Mouse (Mus musculus): ENCODE measurements around the gene Olfr521. TPM values are rescaled to one million over a fixed set of nuclear protein-coding genes. Genes with fewer than 3 reads are reported as not detected.
"Not testable (repeated sequence)": the region's sequence is repeated elsewhere in the genome, so short reads cannot be mapped to it uniquely, and the experiment has no call there.

Gene Olfr521
- not detected for total RNA-seq (2021)

DNA sequence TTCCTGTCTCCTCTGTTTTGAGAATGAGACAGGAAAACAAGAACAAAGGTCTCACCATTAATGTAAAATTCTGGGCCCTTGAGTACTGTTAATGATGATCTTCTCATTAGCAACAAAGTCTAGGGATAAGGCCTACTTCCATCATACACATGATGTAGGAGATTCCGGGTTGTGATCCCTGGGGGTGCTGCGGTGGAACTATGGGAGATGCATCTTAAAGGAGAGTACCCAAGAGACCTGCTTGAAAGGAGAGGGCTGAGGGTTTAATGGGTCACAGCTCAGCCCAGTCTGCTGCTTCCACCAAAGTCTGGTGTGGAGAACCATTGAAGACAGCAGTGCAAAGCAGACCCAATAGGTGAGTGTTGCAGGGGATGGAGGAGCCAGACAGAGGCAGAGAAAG is at the start of gene Olfr521:
Gene Olfr521, plus strand, starts transcription at position 301 of the 400 bp plus-strand sequence.
- DNase-seq, result no peak

DNA sequence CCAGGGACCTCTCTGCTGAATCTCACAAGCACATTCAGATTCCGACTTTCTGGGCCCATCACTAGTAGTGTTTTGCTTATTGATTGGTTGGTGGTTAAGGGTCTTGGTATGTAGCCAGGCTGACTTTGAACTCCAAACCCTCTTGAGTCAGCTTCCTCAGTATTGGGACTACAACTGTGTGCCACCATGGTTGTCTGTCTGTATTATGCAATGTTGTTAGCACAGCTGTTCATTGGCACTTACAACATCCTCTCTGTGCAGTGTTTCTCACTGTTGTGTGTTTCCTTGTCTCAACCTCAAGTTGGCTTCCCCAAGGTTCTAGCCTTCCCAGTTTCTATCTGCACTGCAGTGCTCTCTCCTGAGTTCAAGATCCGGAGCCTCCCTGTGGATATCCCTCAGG is 46.8 kb upstream of the Olfr521 start:
- no peak for DNase-seq

- no peak for DNase-seq
These were observed 33.3 kb upstream of the Olfr521 start, which contains the start of gene Olfr520 for GRCm38 (mm10) chr7:99729973-99730372. Gene Olfr520 (plus strand): TSS chr7:99730273.

DNA sequence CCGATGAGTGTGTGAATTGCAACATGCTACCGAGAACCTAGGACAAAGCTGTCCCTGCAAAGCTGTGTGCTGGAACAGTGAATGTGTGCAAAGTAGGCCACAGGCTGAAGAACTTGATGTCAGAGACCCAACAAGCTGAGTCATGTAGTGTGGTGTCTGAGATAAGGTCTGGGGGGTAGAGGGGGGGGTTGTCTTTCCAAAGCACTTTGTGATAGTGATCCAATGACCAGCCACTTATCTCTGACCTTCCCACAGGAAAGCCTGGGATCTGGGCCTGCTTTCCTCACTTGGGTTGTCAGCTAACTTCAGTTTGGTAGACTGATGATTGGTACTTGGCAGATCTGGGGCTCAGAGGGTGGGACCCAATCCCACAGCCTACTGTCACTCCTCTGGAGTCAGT is 28.7 kb upstream of the Olfr521 start:
- DNase-seq, result no peak

- DNase-seq, result not testable (repeated sequence)
These were observed 27.8 kb upstream of the Olfr521 start for GRCm38 (mm10) chr7:99735491-99735890.

- no peak for DNase-seq
These were observed 24.0 kb upstream of the Olfr521 start for GRCm38 (mm10) chr7:99739276-99739675.

DNA sequence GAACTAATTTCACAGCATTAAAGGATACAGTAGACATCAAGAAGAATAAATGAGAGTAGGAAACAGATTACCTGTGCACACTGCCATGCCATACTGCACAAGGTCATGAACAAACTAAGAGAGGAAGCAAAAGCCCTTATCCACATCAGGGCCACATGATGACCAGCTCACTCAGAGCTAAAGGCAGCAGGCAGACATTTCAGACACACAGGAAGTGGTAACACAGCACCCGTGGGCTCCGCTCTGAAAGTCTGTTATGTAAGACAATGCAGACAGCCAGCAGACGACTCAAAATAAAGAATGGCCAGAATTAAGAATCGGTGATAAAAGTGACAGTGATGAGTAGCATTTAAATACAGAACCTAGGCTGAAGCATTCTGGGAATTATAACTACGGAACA is 18.1 kb downstream of the Olfr521 start:
- no peak for DNase-seq

DNA sequence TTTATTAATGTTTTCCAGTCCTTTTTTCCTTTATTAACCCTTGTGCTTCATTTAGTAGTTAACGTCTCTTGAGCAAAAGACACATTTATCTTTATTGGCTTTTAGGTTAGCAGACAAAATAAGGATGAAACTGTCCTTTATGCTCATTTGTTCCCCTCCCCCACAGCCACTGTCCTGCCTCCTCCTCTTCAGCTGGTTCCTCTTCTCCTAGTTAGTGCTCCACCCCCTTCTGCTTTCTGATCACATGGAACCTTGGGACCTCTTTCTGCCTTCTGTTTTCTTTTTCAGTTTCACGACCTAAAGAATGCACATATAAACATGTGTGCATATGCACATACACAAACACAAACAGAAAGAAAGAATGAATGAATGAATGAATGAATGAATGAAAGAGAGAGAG is 18.6 kb downstream of the Olfr521 start:
- no peak for DNase-seq

- DNase-seq, result no peak
These were observed 20.1 kb downstream of the Olfr521 start for GRCm38 (mm10) chr7:99783421-99783820.

DNA sequence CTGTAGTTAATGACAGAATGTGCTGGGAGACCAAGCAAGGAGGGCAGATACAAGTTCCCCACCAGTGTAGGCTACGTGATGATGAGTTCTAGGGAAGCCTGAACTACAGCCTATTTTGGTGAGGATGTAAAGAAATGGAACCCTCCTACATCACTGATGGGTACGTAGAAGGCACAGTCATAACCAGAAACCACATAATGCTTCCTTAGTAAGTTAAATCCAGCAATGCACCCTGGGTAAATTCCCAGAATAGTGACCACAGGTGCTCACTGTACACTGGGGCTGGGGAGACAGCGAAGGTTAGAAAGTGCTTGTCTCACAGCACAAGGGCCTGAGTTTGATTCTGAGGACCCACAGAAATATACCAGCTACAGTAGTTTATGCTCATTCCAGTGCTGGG is 22.2 kb downstream of the Olfr521 start:
- no peak for DNase-seq

DNA sequence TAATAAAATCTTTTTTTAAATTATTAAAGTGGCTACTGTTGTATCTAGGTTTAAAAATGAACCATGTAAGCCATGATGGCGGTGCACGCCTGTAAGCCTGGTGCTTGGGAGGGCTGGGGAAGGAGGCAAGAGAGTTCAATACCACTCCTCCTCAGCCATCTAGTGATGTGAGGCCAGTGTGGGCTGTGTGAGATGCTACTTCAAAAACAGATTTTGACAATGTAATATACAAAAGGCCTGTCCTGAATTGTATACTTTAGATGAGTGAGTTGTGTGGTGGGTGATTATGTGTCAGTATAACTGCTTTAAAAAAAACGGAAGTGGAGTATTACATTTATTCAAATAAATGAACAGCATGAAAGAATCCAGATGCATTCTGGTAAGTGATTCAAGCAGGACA is 23.5 kb downstream of the Olfr521 start:
- DNase-seq, result no peak

DNA sequence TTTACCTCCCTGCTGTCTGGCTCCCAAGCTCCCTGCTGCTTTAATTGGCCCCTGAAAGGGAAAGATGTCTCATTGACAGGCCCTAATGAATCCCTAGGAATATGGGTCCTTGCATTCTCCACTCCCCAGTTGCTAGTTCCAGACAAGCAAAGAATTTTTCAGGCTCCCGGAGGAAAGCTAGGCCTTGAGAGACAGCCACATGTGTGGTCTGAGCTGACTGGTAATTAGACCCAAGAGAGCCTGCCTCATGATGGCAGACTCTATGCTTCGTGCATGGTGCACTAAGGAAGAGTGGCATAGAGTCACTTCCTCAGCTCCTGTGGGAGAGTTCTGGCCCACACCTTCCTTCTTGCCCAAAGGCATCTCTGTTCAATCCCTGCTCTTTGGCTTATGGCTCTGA is 24.6 kb downstream of the Olfr521 start:
- no peak for DNase-seq

GRCm38 (mm10) chr7:99788563-99788962 is 25.3 kb downstream of the Olfr521 start:
- peak; percentile 17 for DNase-seq

DNA sequence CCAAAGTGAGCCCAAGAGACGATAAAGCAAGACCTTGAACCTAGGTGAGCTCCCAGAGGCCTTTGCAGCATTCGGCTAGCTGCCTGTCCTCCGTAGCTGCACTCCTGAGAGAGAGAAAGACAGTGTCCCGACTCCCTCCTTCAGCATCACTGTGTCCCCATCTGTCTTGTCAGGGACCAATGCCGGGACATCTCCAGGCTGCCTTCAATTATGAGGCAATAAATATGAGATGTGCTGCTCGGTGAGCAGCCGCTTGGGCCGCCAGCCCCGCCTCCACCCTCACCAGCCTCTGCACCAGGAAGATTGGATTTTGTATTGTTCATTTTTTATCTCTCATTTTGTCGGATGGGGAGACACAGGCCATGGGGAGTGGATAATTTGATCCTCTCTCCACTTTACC is 27.5 kb downstream of the Olfr521 start:
- no peak for DNase-seq

- DNase-seq, result no peak
These were observed 30.8 kb downstream of the Olfr521 start for GRCm38 (mm10) chr7:99794096-99794495.

- no peak for DNase-seq
These were observed 32.1 kb downstream of the Olfr521 start for GRCm38 (mm10) chr7:99795192-99795981.

GRCm38 (mm10) chr7:99796471-99796870 is 33.2 kb downstream of the Olfr521 start:
- DNase-seq, result no peak

DNA sequence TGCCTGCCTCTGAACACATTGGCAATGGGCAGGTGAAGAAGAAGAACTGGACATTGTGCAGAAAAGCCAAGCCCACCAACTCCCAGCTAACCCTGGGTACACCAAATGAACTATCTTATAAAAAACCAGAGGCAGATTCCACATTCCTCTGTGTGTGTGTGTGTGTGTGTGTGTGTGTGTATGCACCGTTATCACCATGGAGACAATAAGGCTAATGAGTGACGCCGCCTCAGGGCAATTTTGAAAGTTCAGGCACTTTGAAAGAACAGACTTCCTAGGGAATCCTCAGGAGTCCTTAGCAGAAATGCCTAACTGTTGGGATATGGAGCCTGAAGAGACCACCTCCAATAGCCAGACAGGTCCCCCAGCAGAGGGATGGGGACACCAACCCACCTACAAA is 34.0 kb downstream of the Olfr521 start:
- no peak for DNase-seq

DNA sequence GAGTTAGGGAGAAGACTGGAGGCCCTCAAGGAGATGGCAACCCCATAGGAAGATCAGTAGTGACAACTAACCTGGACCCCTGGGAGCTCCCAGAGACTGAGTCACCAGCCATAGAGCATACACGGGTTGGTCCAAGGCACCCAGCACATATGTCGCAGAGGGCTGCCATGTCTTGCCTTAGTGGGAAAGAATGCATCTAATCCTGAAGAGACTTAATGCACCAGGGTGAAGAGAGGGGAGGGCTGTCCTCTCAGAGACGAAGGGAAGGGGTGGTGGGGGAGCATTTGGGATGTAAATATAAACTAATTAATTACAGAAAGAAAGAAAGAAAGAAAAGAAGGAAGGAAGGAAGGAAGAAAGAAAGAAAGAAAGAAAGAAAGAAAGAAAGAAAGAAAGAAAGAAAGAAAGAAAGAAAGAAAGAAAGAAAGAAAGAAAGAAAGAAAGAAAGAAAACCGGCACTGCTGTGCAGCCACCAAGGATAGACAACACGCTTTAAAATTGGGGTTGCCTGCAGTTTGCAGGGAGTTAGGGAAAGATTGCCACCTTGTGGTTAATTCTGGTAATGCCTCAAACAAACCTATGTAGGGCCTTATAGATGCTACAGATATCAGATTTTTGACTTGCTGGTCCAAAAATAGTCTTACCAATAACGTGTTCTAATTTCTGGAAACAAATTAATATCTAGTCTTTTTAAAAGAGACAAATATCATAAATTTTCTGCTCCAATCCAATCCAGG is 34.8 kb downstream of the Olfr521 start:
- peak; percentile 79 for DNase-seq

DNA sequence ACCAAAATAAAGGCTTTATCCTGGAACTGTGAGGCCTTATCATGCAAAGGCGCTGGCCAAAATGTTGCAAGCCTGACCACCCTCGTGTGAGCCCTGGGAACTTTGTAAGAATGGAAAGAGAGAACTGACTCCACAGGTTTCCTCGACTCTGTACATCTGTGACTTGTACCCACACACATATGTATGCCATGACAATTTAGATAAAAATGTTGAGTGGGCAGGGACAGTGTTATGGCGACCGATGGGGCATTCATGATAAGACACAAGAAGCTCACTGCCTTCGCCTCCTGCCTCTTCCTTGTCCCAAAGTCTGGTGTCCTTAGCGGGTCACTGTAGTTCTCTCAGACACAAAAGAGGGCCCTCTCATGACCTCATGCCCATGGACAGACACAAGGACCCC is 35.8 kb downstream of the Olfr521 start:
- no peak for DNase-seq

DNA sequence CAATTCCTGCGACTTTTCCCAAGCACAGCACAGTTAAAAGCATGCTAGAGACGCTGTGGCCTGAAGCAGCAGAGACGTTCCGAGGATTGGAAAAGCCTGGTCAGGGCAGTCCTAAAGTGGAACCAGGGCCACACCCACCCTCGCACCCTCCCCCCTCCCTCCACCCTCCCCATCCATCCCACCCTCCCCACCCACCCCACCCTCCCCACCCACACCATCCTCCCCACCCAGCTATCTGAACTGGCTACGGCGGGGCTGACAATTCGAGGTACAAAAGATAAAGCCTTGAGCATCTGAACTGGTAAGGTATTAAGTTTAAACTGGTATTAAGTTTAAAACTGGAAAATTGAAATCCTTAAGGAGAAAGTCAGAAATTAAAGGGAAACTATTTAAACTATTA is 40.2 kb downstream of the Olfr521 start:
- DNase-seq, result no peak

DNA sequence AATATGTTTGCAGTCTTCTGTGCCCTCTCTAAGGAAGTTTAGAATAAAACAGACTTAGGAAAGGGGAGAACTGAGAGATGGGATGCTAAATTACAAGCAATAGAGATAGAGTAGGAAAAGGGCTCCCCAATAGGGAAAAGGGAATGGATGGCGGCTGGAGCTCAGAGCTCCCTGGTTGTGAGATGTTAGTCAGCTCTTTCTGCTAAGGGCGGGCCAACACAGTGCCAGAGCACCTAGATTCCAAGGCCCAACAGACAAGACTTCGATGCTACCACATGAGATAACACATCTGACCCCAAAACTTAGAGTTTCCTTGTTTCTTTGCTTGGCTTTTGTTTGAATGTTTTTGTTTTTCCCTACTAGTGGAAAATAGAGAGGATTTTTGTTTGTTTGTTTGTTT is 40.7 kb downstream of the Olfr521 start:
- DNase-seq, result not testable (repeated sequence)

GRCm38 (mm10) chr7:99805340-99805739 is 42.0 kb downstream of the Olfr521 start:
- no peak for DNase-seq

DNA sequence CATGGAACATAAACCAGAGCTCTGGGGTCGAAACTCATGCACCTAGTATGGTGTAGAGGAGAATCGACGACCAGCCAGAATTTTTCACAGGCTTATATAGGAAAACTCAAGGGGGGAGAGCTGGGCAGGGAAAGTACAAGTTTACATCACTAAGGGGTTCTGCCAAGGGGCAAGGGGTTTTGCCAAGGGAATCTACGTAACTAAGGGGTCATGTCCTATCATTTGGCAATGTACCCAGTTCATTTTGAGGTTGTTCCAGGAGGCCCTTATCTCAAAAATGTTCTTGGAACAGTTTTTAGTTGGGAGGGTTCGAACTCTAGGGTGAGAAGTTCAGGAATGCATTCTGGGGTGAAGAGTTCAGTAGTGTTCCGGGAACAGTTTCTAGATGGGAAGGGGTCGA is 43.7 kb downstream of the Olfr521 start:
- DNase-seq, result peak; percentile 61
